Mouse (Mus musculus) T-cell, adult 66 days (primary cell): Measurements from ENCODE around the gene Ppp2r5d. TPM values are rescaled to one million over a fixed set of nuclear protein-coding genes. Genes with fewer than 3 reads are reported as not detected.

Source experiments
- total RNA-seq, 2 experiments: library from RNA; stranded (reverse); gene quantifications; 3 replicates in 1 of 2; 4 replicates in 1 of 2; pipeline ENCODE4 v1.2.4; 2023

Ppp2r5d gene
- total RNA-seq: 10 to 100 TPM; 46.9 to 48.3 TPM

DNA sequence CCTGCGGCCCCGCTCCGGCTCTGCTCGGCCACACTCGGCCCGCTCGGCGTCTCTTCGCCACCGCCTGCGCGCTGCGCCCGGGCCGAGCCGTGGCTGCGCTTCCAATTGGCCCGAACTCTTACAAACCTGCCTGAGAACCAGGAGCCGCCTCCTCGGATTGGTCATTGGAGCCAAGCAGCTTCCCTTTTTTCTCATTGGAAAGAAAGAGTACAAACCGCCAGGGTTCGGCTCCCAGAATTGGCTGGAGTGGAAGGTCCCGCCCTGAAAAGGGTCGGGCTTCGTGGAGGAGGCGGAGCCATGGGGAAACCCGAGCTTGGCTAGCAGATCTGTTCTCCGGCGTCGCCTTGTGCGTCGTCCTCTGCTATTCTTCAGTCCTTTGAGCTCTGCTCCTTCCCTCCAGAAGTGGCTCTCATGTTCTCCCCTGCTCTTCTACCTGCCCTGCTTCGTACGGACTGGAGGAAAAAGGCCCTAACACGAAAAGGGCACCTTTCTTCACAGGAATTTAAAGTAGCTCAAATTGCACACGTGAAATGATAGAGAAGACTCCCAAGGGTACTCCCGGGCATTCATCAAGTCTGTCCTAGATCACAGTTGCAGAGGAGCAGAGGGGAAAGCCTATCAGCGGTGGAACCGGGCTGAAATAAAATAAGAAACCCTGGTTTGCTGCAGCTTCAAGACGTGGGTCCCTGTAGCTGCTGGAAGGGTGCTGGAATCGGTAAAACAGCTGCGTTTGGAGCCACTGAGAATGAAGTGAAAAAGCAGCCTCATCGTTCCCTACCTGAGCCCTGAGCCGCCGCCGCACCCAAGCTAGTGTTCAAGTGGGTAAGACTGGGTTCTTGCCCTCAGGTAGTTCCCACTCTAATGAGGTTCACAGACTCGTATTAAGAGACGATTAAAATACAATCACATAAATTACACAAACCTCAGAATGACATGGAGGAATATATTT is at the start of gene Ppp2r5d:
TSS of gene Ppp2r5d (minus strand) at position 225 of the 949 bp plus-strand sequence.

GRCm38 (mm10) chr17:46751794-46752556 is 47.1 kb upstream of the Ppp2r5d start, which contains the start of gene Cnpy3:
TSS of gene Cnpy3 (minus strand) at chr17:46752214.

DNA sequence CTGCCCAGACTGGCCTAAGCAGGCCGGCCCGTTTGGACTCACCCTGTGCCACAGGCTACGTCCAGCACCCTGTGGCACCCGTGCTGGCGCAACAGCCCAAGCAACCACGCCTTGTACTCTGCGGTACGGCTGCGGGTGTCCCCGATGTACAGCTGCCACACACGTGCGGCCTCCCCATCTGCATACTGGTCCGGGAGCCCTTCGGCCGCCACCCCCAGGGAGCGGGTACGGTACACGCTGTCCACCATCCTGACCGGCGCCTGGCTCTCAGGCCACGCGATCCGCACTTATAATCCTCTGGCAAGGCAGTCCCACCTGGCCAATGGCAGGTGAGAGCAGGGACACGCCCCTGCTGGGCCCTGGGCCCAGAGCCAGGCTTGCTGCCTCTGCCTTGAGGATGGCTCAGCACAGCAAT is 24.0 kb upstream of the Ppp2r5d start, which contains the start of gene Gnmt:
TSS of gene Gnmt (minus strand) at position 265 of the 415 bp plus-strand sequence.

GRCm38 (mm10) chr17:46710959-46711597 is 6.2 kb upstream of the Ppp2r5d start, which contains the start of gene Pex6:
TSS of gene Pex6 (plus strand) at chr17:46711463.

DNA sequence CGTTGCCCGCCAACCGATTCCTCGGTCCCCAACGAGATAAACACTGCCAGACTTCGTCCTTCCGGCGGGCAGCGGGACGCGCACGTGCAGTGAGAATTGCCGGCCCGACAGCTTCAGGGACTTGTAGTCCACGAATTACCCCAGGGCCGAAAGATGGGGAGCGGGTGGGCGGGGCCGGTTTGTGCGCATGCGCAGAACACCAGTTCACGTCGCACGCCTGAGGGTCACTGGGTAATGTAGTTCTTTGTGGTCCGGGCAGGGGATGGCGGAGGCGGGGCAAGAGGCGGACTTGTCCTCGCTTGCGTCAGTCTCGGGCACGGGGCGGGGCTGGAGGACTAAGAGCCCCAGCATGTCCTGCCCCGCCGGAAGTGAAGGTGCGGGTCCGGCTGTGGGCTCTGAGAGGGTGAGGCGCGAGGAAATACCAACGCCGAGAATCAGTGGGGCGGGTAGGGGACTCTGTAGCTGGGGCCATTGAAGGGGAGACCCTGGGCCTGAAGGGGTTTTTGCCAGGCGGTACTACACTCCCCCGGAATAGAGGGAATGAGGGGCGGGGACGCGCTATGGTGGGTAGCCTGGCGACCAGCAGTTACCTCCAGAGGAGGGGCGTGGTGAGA is 24.0 kb downstream of the Ppp2r5d start, which contains the start of gene Klhdc3:
TSS of gene Klhdc3 (minus strand) at position 155 of the 614 bp plus-strand sequence.

GRCm38 (mm10) chr17:46678416-46678815 is 26.5 kb downstream of the Ppp2r5d start, which contains the start of gene Mea1:
TSS of gene Mea1 (plus strand) at chr17:46678793.

DNA sequence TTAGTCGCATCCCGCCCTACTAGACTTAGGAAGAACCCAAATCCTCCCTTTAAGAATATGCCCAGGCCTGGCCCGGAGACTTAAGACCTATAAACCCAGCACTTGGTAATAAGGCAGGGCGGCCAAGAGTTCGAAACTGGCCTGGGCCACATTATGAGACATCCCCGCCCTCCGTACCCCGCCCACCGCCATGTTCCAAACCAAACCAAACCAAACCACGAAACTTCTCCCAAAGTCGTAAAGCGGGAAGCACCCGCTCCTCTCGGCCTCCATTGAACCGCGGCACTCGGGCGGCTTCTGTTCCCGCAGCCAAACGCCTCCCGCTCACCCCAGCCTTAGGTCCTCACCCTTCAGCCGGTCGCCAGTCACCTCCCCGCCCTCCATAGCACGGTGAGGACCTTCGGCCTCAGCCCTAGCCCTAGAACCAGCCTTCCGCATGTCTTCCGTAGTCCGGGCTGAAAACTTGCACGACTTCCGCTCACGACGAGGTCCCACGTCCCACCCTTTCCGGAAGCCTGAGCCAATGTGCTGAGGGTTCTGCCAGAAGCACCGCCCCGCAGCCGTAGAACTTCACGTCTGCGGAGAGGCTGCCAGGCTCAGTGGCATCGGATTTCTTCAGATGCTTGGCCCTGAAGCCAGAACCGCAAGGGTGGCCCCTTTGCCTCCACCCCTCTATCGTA is 30.9 kb downstream of the Ppp2r5d start, which contains the start of gene Rrp36:
TSS of gene Rrp36 (minus strand) at position 503 of the 680 bp plus-strand sequence.

GRCm38 (mm10) chr17:46650232-46651031 is 54.5 kb downstream of the Ppp2r5d start, which contains the start of gene Cul7:
TSS of gene Cul7 (plus strand) at chr17:46650337.

GRCm38 (mm10) chr17:46645561-46646321 is 59.2 kb downstream of the Ppp2r5d start, which contains the start of the genes Klc4 and Mrpl2:
TSS of gene Klc4 (minus strand) at chr17:46646022.
TSS of gene Mrpl2 (plus strand) at chr17:46646229.

Other genes starting within 250 kb of the Ppp2r5d start
- under 1 TPM; 0.53 to 0.87 TPM for gene Ttbk1, start 217.4 kb downstream of the Ppp2r5d start, total RNA-seq
- gene Dnph1, start 208.4 kb downstream of the Ppp2r5d start, total RNA-seq: 1 to 10 TPM in 1 of 2 experiments, not detected in 1; 1.1 TPM
- gene Cul9, start 158.7 kb downstream of the Ppp2r5d start, total RNA-seq: 10 to 100 TPM; 14.3 to 16.6 TPM
- gene Srf, start 148.9 kb downstream of the Ppp2r5d start, total RNA-seq: 10 to 100 TPM; 74.1 to 76.7 TPM
- not detected for gene Ptk7, start 75.6 kb downstream of the Ppp2r5d start, total RNA-seq
- gene Klc4, start 59.1 kb downstream of the Ppp2r5d start, total RNA-seq: 10 to 100 TPM; 13.0 to 16.7 TPM
- gene Mrpl2, start 58.9 kb downstream of the Ppp2r5d start, total RNA-seq: 10 to 100 TPM; 30.7 to 32.8 TPM
- gene Cul7, start 54.8 kb downstream of the Ppp2r5d start, total RNA-seq: 1 to 10 TPM; 6.7 to 7.6 TPM
- 10 to 100 TPM; 28.2 to 34.0 TPM for gene Rrp36, start 30.8 kb downstream of the Ppp2r5d start, total RNA-seq
- 10 to 100 TPM; 44.8 to 46.6 TPM for gene Mea1, start 26.3 kb downstream of the Ppp2r5d start, total RNA-seq
- gene Klhdc3, start 24.2 kb downstream of the Ppp2r5d start, total RNA-seq: 10 to 100 TPM; 42.8 to 54.6 TPM
- 10 to 100 TPM; 27.9 to 32.0 TPM for gene Pex6, start 6.4 kb upstream of the Ppp2r5d start, total RNA-seq
- 1 to 10 TPM; 1.8 to 6.1 TPM for gene Gnmt, start 24.1 kb upstream of the Ppp2r5d start, total RNA-seq
- 10 to 100 TPM; 51.7 to 54.6 TPM for gene Cnpy3, start 47.1 kb upstream of the Ppp2r5d start, total RNA-seq
- gene Ptcra, start 58.6 kb upstream of the Ppp2r5d start, total RNA-seq: not detected
- 10 to 100 TPM; 16.8 to 24.2 TPM for gene 2310039H08Rik, start 67.5 kb upstream of the Ppp2r5d start, total RNA-seq
- gene Rpl7l1, start 77.6 kb upstream of the Ppp2r5d start, total RNA-seq: 10 to 100 TPM; 54.9 to 65.9 TPM
- 10 to 100 TPM; 39.4 to 55.6 TPM for gene Bicral, start 153.4 kb upstream of the Ppp2r5d start, total RNA-seq
- gene Tbcc, start 185.6 kb upstream of the Ppp2r5d start, total RNA-seq: 10 to 100 TPM; 15.6 to 16.2 TPM
- not detected for gene Prph2, start 205.3 kb upstream of the Ppp2r5d start, total RNA-seq